Mouse (Mus musculus): ENCODE measurements around the gene Ppt1. TPM values are rescaled to one million over a fixed set of nuclear protein-coding genes. Genes with fewer than 3 reads are reported as not detected.

Ppt1 gene
- polyA plus RNA-seq, 1 experiment from 2014 or later: 72.6 TPM

GRCm38 (mm10) chr4:122873003-122873402 is 37.0 kb downstream of the Ppt1 start:
- DNase-seq (ENCODE audit: low spot score) (no peak), ATAC-seq (replicated peaks; ENCODE audit: low FRiP score, low TSS enrichment, low read depth) (no peak)
- H3K4me3 ChIP-seq (ENCODE audit: low read depth, low read length): no peak overlapping the region
- peaks cover 43% of the 10 kb centered on the region for H3K36me3 ChIP-seq (ENCODE audit: control insufficient read depth, insufficient read depth, low read length)
- no peak overlapping the region for H3K9ac ChIP-seq (ENCODE audit: low read length)
- H3K27me3 ChIP-seq (replicated peaks; ENCODE audit: control insufficient read depth, insufficient read depth, low read length): no peaks in the 10 kb centered on the region
- H3K27ac ChIP-seq (ENCODE audit: low read depth): no peak overlapping the region
- no peak overlapping the region for H3K4me2 ChIP-seq (ENCODE audit: low read length)
- no peaks in the 10 kb centered on the region for H3K4me1 ChIP-seq (replicated peaks; ENCODE audit: control insufficient read depth, insufficient read depth, low read length)
- WGBS: 75% methylated on average over 5 of the region's 5 CpGs
- no peaks in the 10 kb centered on the region for H3K9me3 ChIP-seq (ENCODE audit: control insufficient read depth, low read length)

GRCm38 (mm10) chr4:122873512-122873911 is 37.5 kb downstream of the Ppt1 start:
- no peak overlapping the region for H3K27ac ChIP-seq (ENCODE audit: low read depth)
- ATAC-seq (replicated peaks; ENCODE audit: low FRiP score, low TSS enrichment, low read depth) (no peak), DNase-seq (ENCODE audit: low spot score) (no peak)
- no peak overlapping the region for H3K9ac ChIP-seq (ENCODE audit: low read length)
- peaks cover 38% of the 10 kb centered on the region for H3K36me3 ChIP-seq (ENCODE audit: control insufficient read depth, insufficient read depth, low read length)
- WGBS: 89% methylated on average over 4 of the region's 4 CpGs
- H3K4me3 ChIP-seq (ENCODE audit: low read depth, low read length): no peak overlapping the region
- H3K27me3 ChIP-seq (replicated peaks; ENCODE audit: control insufficient read depth, insufficient read depth, low read length): no peaks in the 10 kb centered on the region
- H3K4me2 ChIP-seq (ENCODE audit: low read length): no peak overlapping the region
- no peaks in the 10 kb centered on the region for H3K9me3 ChIP-seq (ENCODE audit: control insufficient read depth, low read length)
- no peaks in the 10 kb centered on the region for H3K4me1 ChIP-seq (replicated peaks; ENCODE audit: control insufficient read depth, insufficient read depth, low read length)

GRCm38 (mm10) chr4:122878333-122879070 is 42.5 kb downstream of the Ppt1 start:
- Histone ChIP-seq H3K4me2 (ENCODE audit: low read length) (no peak overlapping the region), H3K4me1 (replicated peaks; ENCODE audit: control insufficient read depth, insufficient read depth, low read length) (0 out of 2 replicates have a peak, but pooled peaks cover 3% of the 10 kb centered on the region), H3K27ac (ENCODE audit: low read depth) (no peak overlapping the region), H3K4me3 (ENCODE audit: low read depth, low read length) (no peak overlapping the region), H3K9me3 (ENCODE audit: control insufficient read depth, low read length) (no peaks in the 10 kb centered on the region), H3K27me3 (replicated peaks; ENCODE audit: control insufficient read depth, insufficient read depth, low read length) (no peaks in the 10 kb centered on the region), H3K9ac (ENCODE audit: low read length) (no peak overlapping the region), H3K36me3 (ENCODE audit: control insufficient read depth, insufficient read depth, low read length) (no peaks in the 10 kb centered on the region; the same call in 1 of the 2 replicates)
- ATAC-seq (replicated peaks; ENCODE audit: low FRiP score, low TSS enrichment, low read depth): no peak
- DNase-seq (ENCODE audit: low spot score): no peak
- 89% methylated on average over 2 of the region's 2 CpGs for WGBS

- no peaks in the 10 kb centered on the region for H3K27me3 ChIP-seq (replicated peaks; ENCODE audit: control insufficient read depth, insufficient read depth, low read length)
- H3K9ac ChIP-seq (ENCODE audit: low read length): no peak overlapping the region
- no peak for DNase-seq (ENCODE audit: low spot score)
- H3K4me3 ChIP-seq (ENCODE audit: low read depth, low read length): no peak overlapping the region
- no peak overlapping the region for H3K4me2 ChIP-seq (ENCODE audit: low read length)
- no peaks in the 10 kb centered on the region for H3K9me3 ChIP-seq (ENCODE audit: control insufficient read depth, low read length)
- no peak for ATAC-seq (replicated peaks; ENCODE audit: low FRiP score, low TSS enrichment, low read depth)
- peaks cover 18% of the 10 kb centered on the region for H3K4me1 ChIP-seq (replicated peaks; ENCODE audit: control insufficient read depth, insufficient read depth, low read length)
- no peaks in the 10 kb centered on the region; the same call in 1 of the 2 replicates for H3K36me3 ChIP-seq (ENCODE audit: control insufficient read depth, insufficient read depth, low read length)
- WGBS: 72% methylated on average over 3 of the region's 3 CpGs
- H3K27ac ChIP-seq (ENCODE audit: low read depth): no peak overlapping the region
Measured at GRCm38 (mm10) chr4:122882544-122882943, 46.5 kb downstream of the Ppt1 start.

- no peaks in the 10 kb centered on the region for H3K9me3 ChIP-seq (ENCODE audit: control insufficient read depth, low read length)
- WGBS: 88% methylated on average over 3 of the region's 3 CpGs
- ATAC-seq (replicated peaks; ENCODE audit: low FRiP score, low TSS enrichment, low read depth) (no peak), DNase-seq (ENCODE audit: low spot score) (no peak)
- peak overlapping the region; percentile 76; the same call in 1 of the 2 replicates for H3K4me2 ChIP-seq (ENCODE audit: low read length)
- H3K9ac ChIP-seq (ENCODE audit: low read length): no peak overlapping the region
- H3K4me3 ChIP-seq (ENCODE audit: low read depth, low read length): no peak overlapping the region
- H3K27me3 ChIP-seq (replicated peaks; ENCODE audit: control insufficient read depth, insufficient read depth, low read length): no peaks in the 10 kb centered on the region
- peaks cover 18% of the 10 kb centered on the region for H3K4me1 ChIP-seq (replicated peaks; ENCODE audit: control insufficient read depth, insufficient read depth, low read length)
- H3K27ac ChIP-seq (ENCODE audit: low read depth): no peak overlapping the region
- no peaks in the 10 kb centered on the region; the same call in 1 of the 2 replicates for H3K36me3 ChIP-seq (ENCODE audit: control insufficient read depth, insufficient read depth, low read length)
Measured at GRCm38 (mm10) chr4:122883294-122883693, 47.3 kb downstream of the Ppt1 start.

GRCm38 (mm10) chr4:122884051-122884450 is 48.0 kb downstream of the Ppt1 start:
- Histone ChIP-seq H3K27me3 (replicated peaks; ENCODE audit: control insufficient read depth, insufficient read depth, low read length) (no peaks in the 10 kb centered on the region), H3K4me1 (replicated peaks; ENCODE audit: control insufficient read depth, insufficient read depth, low read length) (peaks cover 18% of the 10 kb centered on the region), H3K9ac (ENCODE audit: low read length) (peak overlapping the region; percentile 25; the same call in 1 of the 2 replicates), H3K36me3 (ENCODE audit: control insufficient read depth, insufficient read depth, low read length) (no peaks in the 10 kb centered on the region; the same call in 1 of the 2 replicates), H3K4me2 (ENCODE audit: low read length) (peak overlapping the region; percentile 76), H3K9me3 (ENCODE audit: control insufficient read depth, low read length) (no peaks in the 10 kb centered on the region), H3K27ac (ENCODE audit: low read depth) (no peak overlapping the region), H3K4me3 (ENCODE audit: low read depth, low read length) (peak overlapping the region; percentile 89)
- no peak for ATAC-seq (replicated peaks; ENCODE audit: low FRiP score, low TSS enrichment, low read depth)
- 72% methylated on average over 2 of the region's 2 CpGs for WGBS
- DNase-seq (ENCODE audit: low spot score): no peak

GRCm38 (mm10) chr4:122884481-122885340 is 48.7 kb downstream of the Ppt1 start:
- peak overlapping the region; percentile 89 for H3K4me3 ChIP-seq (ENCODE audit: low read depth, low read length)
- DNase-seq (ENCODE audit: low spot score): no peak
- peak overlapping the region; percentile 100 for H3K27ac ChIP-seq (ENCODE audit: low read depth)
- peak overlapping the region; percentile 76 for H3K4me2 ChIP-seq (ENCODE audit: low read length)
- H3K27me3 ChIP-seq (replicated peaks; ENCODE audit: control insufficient read depth, insufficient read depth, low read length): no peaks in the 10 kb centered on the region
- H3K36me3 ChIP-seq (ENCODE audit: control insufficient read depth, insufficient read depth, low read length): no peaks in the 10 kb centered on the region; the same call in 1 of the 2 replicates
- H3K4me1 ChIP-seq (replicated peaks; ENCODE audit: control insufficient read depth, insufficient read depth, low read length): peaks cover 18% of the 10 kb centered on the region
- ATAC-seq (replicated peaks; ENCODE audit: low FRiP score, low TSS enrichment, low read depth): no peak
- no peaks in the 10 kb centered on the region for H3K9me3 ChIP-seq (ENCODE audit: control insufficient read depth, low read length)
- 34% methylated on average over 12 of the region's 12 CpGs for WGBS
- peak overlapping the region; percentile 79 for H3K9ac ChIP-seq (ENCODE audit: low read length)

GRCm38 (mm10) chr4:122885768-122886578 is 49.9 kb downstream of the Ppt1 start, which contains the start of gene Cap1:
TSS of gene Cap1 (minus strand) at chr4:122886056.
- WGBS: under 1% methylated on average over 49 of the region's 49 CpGs
- H3K9me3 ChIP-seq (ENCODE audit: control insufficient read depth, low read length): no peaks in the 10 kb centered on the region
- peak within 1 kb of the TSS; percentile 97 for H3K4me2 ChIP-seq (ENCODE audit: low read length)
- H3K4me3 ChIP-seq (ENCODE audit: low read depth, low read length): peak within 1 kb of the TSS; percentile 89
- ATAC-seq (replicated peaks; ENCODE audit: low FRiP score, low TSS enrichment, low read depth) (peak; percentile 97), DNase-seq (ENCODE audit: low spot score) (peak; percentile 99)
- peak within 1 kb of the TSS; percentile 100 for H3K27ac ChIP-seq (ENCODE audit: low read depth)
- no peaks in the 10 kb centered on the region; the same call in 1 of the 2 replicates for H3K36me3 ChIP-seq (ENCODE audit: control insufficient read depth, insufficient read depth, low read length)
- peak within 1 kb of the TSS; percentile 81 for H3K9ac ChIP-seq (ENCODE audit: low read length)
- H3K4me1 ChIP-seq (replicated peaks; ENCODE audit: control insufficient read depth, insufficient read depth, low read length): peaks cover 19% of the 10 kb centered on the region
- H3K27me3 ChIP-seq (replicated peaks; ENCODE audit: control insufficient read depth, insufficient read depth, low read length): no peaks in the 10 kb centered on the region

Data from intestine, embryonic 14.5 days (tissue).